Mouse (Mus musculus): ENCODE measurements around the gene Unc5cl.

DNA sequence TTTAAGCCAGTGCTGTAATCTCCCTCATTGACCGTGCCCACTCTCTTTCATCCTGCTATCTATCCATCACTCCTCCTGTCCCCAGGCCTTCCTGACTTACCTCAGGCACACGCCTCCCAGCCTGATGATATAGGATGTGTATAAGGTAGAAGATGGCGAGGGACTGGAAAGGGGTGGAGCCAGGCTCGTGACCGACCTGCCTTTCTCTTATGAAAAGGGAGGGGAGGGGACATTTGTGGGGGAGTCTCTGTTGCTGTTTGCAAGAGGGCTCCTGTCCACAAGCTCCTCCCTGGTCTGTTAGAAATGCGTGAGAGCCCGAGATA is 3.4 kb upstream of the Unc5cl start, which contains the start of gene Tspo2:
- TF ChIP-seq CTCF (IDR thresholded peaks at IDR 0.05; ENCODE audit: low read depth): no peak
- TF ChIP-seq EP300 (IDR thresholded peaks at IDR 0.05; ENCODE audit: low read depth): no peak

Measured in liver, embryonic 14.5 days (tissue).